Mouse (Mus musculus): ENCODE measurements around the gene Fbxl21.

Gene Fbxl21

GRCm38 (mm10) chr13:56582720-56583119 lies 60.4 kb downstream of the Fbxl21 start:
- no peak for DNase-seq

- DNase-seq: no peak
These were observed 63.8 kb downstream of the Fbxl21 start for GRCm38 (mm10) chr13:56586046-56586445.
